Mouse (Mus musculus): ENCODE measurements around the gene Palld. TPM values are rescaled to one million over a fixed set of nuclear protein-coding genes. Genes with fewer than 3 reads are reported as not detected.
A peak's percentile ranks its signal among the peaks of the same experiment; 100 is the strongest.

Gene Palld
- polyA plus RNA-seq, 1 experiment from 2014 or later = 83.1 TPM

DNA sequence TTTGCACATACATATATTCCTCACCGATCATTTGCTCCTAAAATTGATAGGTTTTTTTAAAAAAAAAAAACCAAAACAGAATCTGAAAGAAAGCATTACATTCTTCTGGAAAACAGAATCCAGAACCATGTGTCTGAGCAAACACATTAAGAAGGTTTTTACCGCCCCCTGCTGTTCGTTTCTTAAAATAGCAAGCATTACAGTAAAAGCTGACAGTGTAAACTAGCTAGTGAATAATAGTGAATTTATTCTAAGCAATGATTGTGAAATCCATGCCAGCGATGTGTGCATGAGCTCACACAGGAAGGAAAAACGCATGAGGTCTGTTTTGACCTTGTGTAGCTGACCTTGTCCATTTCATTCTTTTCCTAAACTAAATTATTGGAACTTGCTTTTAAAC is 27.2 kb downstream of the Palld start:
- no peak overlapping the region for H3K4me2 ChIP-seq (ENCODE audit: low read depth, low read length)
- H3K9me3 ChIP-seq (replicated peaks; ENCODE audit: control insufficient read depth, low read length) = no peaks in the 10 kb centered on the region
- no peaks in the 10 kb centered on the region for H3K4me1 ChIP-seq (ENCODE audit: control insufficient read depth, insufficient read depth, low read length)
- WGBS = 4% methylated on average over 5 of the region's 5 CpGs
- H3K27me3 ChIP-seq (ENCODE audit: control insufficient read depth, insufficient read depth, low read length) = no peaks in the 10 kb centered on the region
- no peak overlapping the region for H3K27ac ChIP-seq (ENCODE audit: low read length)
- H3K9ac ChIP-seq (ENCODE audit: low read length) = no peak overlapping the region
- no peak overlapping the region for H3K4me3 ChIP-seq (replicated peaks; ENCODE audit: low read length)
- H3K36me3 ChIP-seq (ENCODE audit: control insufficient read depth, insufficient read depth, low read length) = no peaks in the 10 kb centered on the region
- ATAC-seq (ENCODE audit: insufficient read depth, low FRiP score) = no peak

GRCm38 (mm10) chr8:61873994-61874393 is 28.5 kb downstream of the Palld start:
- no peaks in the 10 kb centered on the region for H3K9me3 ChIP-seq (replicated peaks; ENCODE audit: control insufficient read depth, low read length)
- H3K9ac ChIP-seq (ENCODE audit: low read length) = no peak overlapping the region
- no peak overlapping the region for H3K4me2 ChIP-seq (ENCODE audit: low read depth, low read length)
- H3K4me3 ChIP-seq (replicated peaks; ENCODE audit: low read length) = no peak overlapping the region
- no peak for ATAC-seq (ENCODE audit: insufficient read depth, low FRiP score)
- H3K27ac ChIP-seq (ENCODE audit: low read length) = no peak overlapping the region
- no peaks in the 10 kb centered on the region for H3K27me3 ChIP-seq (ENCODE audit: control insufficient read depth, insufficient read depth, low read length)
- H3K4me1 ChIP-seq (ENCODE audit: control insufficient read depth, insufficient read depth, low read length) = no peaks in the 10 kb centered on the region
- no peaks in the 10 kb centered on the region for H3K36me3 ChIP-seq (ENCODE audit: control insufficient read depth, insufficient read depth, low read length)
- 51% methylated on average over 9 of the region's 9 CpGs for WGBS

DNA sequence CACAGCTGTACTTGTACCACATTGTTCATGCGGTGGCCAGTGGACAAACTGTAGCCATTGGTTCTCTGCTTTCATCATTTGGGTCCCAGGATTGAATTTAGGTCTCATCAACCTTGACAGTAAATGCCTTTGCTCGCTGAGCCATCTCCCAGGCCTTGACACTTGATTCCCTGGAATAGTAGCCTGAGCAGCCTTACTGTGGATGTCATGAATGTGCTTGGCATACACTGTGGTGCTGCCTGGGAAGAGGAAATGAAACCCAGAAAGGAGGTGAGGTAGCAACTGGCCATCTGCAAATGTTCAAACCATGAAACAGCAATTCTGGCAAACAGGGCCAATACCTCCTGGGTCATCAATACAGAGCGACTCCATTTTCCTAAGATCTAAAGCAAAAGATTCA is 34.0 kb downstream of the Palld start:
- Histone ChIP-seq H3K4me3 (replicated peaks; ENCODE audit: low read length) (no peak overlapping the region), H3K36me3 (ENCODE audit: control insufficient read depth, insufficient read depth, low read length) (no peaks in the 10 kb centered on the region), H3K4me2 (ENCODE audit: low read depth, low read length) (no peak overlapping the region), H3K27ac (ENCODE audit: low read length) (no peak overlapping the region), H3K9me3 (replicated peaks; ENCODE audit: control insufficient read depth, low read length) (no peaks in the 10 kb centered on the region), H3K27me3 (ENCODE audit: control insufficient read depth, insufficient read depth, low read length) (no peaks in the 10 kb centered on the region), H3K9ac (ENCODE audit: low read length) (no peak overlapping the region), H3K4me1 (ENCODE audit: control insufficient read depth, insufficient read depth, low read length) (no peaks in the 10 kb centered on the region)
- ATAC-seq (ENCODE audit: insufficient read depth, low FRiP score) = no peak
- 90% methylated on average over 3 of the region's 3 CpGs for WGBS

- no peaks in the 10 kb centered on the region for H3K36me3 ChIP-seq (ENCODE audit: control insufficient read depth, insufficient read depth, low read length)
- no peak overlapping the region for H3K27ac ChIP-seq (ENCODE audit: low read length)
- H3K4me2 ChIP-seq (ENCODE audit: low read depth, low read length) = no peak overlapping the region
- no peaks in the 10 kb centered on the region for H3K9me3 ChIP-seq (replicated peaks; ENCODE audit: control insufficient read depth, low read length)
- WGBS = 93% methylated on average over 1 of the region's 1 CpGs
- no peak for ATAC-seq (ENCODE audit: insufficient read depth, low FRiP score)
- H3K27me3 ChIP-seq (ENCODE audit: control insufficient read depth, insufficient read depth, low read length) = no peaks in the 10 kb centered on the region
- H3K9ac ChIP-seq (ENCODE audit: low read length) = no peak overlapping the region
- no peaks in the 10 kb centered on the region for H3K4me1 ChIP-seq (ENCODE audit: control insufficient read depth, insufficient read depth, low read length)
- H3K4me3 ChIP-seq (replicated peaks; ENCODE audit: low read length) = no peak overlapping the region
Measured at GRCm38 (mm10) chr8:61866920-61867319, 35.6 kb downstream of the Palld start.

GRCm38 (mm10) chr8:61865365-61865764 is 37.1 kb downstream of the Palld start:
- no peak for ATAC-seq (ENCODE audit: insufficient read depth, low FRiP score)
- H3K9ac ChIP-seq (ENCODE audit: low read length) = no peak overlapping the region
- no peak overlapping the region for H3K4me2 ChIP-seq (ENCODE audit: low read depth, low read length)
- 86% methylated on average over 7 of the region's 7 CpGs for WGBS
- H3K27ac ChIP-seq (ENCODE audit: low read length) = no peak overlapping the region
- no peaks in the 10 kb centered on the region for H3K27me3 ChIP-seq (ENCODE audit: control insufficient read depth, insufficient read depth, low read length)
- H3K36me3 ChIP-seq (ENCODE audit: control insufficient read depth, insufficient read depth, low read length) = no peaks in the 10 kb centered on the region
- H3K4me1 ChIP-seq (ENCODE audit: control insufficient read depth, insufficient read depth, low read length) = no peaks in the 10 kb centered on the region
- no peaks in the 10 kb centered on the region for H3K9me3 ChIP-seq (replicated peaks; ENCODE audit: control insufficient read depth, low read length)
- H3K4me3 ChIP-seq (replicated peaks; ENCODE audit: low read length) = no peak overlapping the region

GRCm38 (mm10) chr8:61851270-61851669 is 51.2 kb downstream of the Palld start:
- no peak for ATAC-seq (ENCODE audit: insufficient read depth, low FRiP score)
- no peak overlapping the region for H3K27ac ChIP-seq (ENCODE audit: low read length)
- no peak overlapping the region for H3K9ac ChIP-seq (ENCODE audit: low read length)
- no peaks in the 10 kb centered on the region for H3K27me3 ChIP-seq (ENCODE audit: control insufficient read depth, insufficient read depth, low read length)
- WGBS = 66% methylated on average over 4 of the region's 4 CpGs
- H3K4me1 ChIP-seq (ENCODE audit: control insufficient read depth, insufficient read depth, low read length) = no peaks in the 10 kb centered on the region
- H3K9me3 ChIP-seq (replicated peaks; ENCODE audit: control insufficient read depth, low read length) = no peaks in the 10 kb centered on the region
- no peak overlapping the region for H3K4me2 ChIP-seq (ENCODE audit: low read depth, low read length)
- H3K4me3 ChIP-seq (replicated peaks; ENCODE audit: low read length) = no peak overlapping the region
- no peaks in the 10 kb centered on the region for H3K36me3 ChIP-seq (ENCODE audit: control insufficient read depth, insufficient read depth, low read length)

DNA sequence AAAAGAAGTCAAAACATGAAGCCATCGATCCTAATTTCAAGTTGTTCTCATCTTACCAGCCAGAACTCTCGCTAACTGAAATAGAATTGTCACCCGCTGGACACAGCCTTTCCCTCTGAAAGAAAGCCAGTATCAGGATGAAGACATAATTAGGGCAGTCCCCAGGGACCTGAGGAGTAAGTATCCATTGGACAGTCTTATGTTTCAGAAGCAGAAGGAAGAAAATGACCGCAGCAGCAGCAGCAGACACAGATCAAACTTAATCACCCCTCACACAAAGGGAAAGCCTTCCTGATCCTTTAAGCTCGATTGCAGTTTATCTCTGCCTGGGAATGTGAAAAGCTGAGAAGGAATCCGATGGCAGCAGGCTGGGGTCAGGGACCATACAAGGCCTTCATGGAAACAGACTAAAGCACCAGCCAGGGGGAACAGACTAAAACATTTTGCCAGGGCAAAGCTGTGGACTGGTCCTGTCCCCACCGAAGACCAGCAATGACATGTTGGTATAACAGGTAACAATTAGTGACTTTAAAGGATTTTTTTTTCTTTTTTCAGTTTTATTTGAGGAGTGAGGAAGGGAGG is 53.8 kb downstream of the Palld start:
- WGBS = 49% methylated on average over 7 of the region's 7 CpGs
- Histone ChIP-seq H3K4me1 (ENCODE audit: control insufficient read depth, insufficient read depth, low read length) (no peaks in the 10 kb centered on the region), H3K27me3 (ENCODE audit: control insufficient read depth, insufficient read depth, low read length) (no peaks in the 10 kb centered on the region), H3K27ac (ENCODE audit: low read length) (no peak overlapping the region), H3K36me3 (ENCODE audit: control insufficient read depth, insufficient read depth, low read length) (no peaks in the 10 kb centered on the region), H3K9ac (ENCODE audit: low read length) (no peak overlapping the region), H3K4me2 (ENCODE audit: low read depth, low read length) (no peak overlapping the region), H3K9me3 (replicated peaks; ENCODE audit: control insufficient read depth, low read length) (no peaks in the 10 kb centered on the region), H3K4me3 (replicated peaks; ENCODE audit: low read length) (no peak overlapping the region)
- ATAC-seq (ENCODE audit: insufficient read depth, low FRiP score) = no peak

- no peak overlapping the region for H3K27ac ChIP-seq (ENCODE audit: low read length)
- no peaks in the 10 kb centered on the region for H3K27me3 ChIP-seq (ENCODE audit: control insufficient read depth, insufficient read depth, low read length)
- H3K4me2 ChIP-seq (ENCODE audit: low read depth, low read length) = no peak overlapping the region
- no peaks in the 10 kb centered on the region for H3K9me3 ChIP-seq (replicated peaks; ENCODE audit: control insufficient read depth, low read length)
- WGBS = 67% methylated on average over 5 of the region's 5 CpGs
- H3K4me3 ChIP-seq (replicated peaks; ENCODE audit: low read length) = no peak overlapping the region
- no peaks in the 10 kb centered on the region for H3K36me3 ChIP-seq (ENCODE audit: control insufficient read depth, insufficient read depth, low read length)
- no peaks in the 10 kb centered on the region for H3K4me1 ChIP-seq (ENCODE audit: control insufficient read depth, insufficient read depth, low read length)
- no peak overlapping the region for H3K9ac ChIP-seq (ENCODE audit: low read length)
- no peak for ATAC-seq (ENCODE audit: insufficient read depth, low FRiP score)
Measured at GRCm38 (mm10) chr8:61847494-61847893, 55.0 kb downstream of the Palld start.

DNA sequence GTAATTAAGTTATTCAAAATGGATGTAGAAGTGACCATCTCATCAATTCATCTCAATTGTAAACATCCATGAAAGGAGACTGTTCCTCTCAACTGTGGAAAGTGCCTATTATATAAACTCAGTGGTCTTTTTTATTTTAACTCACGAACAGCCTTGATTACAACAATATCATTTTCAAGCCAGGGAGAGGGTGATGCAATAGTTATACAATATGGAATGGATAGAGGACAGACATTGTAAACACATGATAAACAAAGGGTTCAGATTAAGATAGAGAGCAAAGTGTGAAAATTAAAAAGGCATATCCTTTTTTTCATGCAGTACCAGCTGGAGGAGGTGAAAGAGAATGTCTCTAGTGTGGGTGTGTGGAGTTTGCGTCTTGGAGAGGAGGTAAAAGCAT is 57.5 kb downstream of the Palld start:
- Histone ChIP-seq H3K27me3 (ENCODE audit: control insufficient read depth, insufficient read depth, low read length) (no peaks in the 10 kb centered on the region), H3K9me3 (replicated peaks; ENCODE audit: control insufficient read depth, low read length) (no peaks in the 10 kb centered on the region), H3K9ac (ENCODE audit: low read length) (no peak overlapping the region), H3K36me3 (ENCODE audit: control insufficient read depth, insufficient read depth, low read length) (no peaks in the 10 kb centered on the region), H3K4me2 (ENCODE audit: low read depth, low read length) (no peak overlapping the region), H3K27ac (ENCODE audit: low read length) (no peak overlapping the region), H3K4me1 (ENCODE audit: control insufficient read depth, insufficient read depth, low read length) (no peaks in the 10 kb centered on the region), H3K4me3 (replicated peaks; ENCODE audit: low read length) (no peak overlapping the region)
- ATAC-seq (ENCODE audit: insufficient read depth, low FRiP score) = peak; percentile 50; the same call in 1 of the 2 replicates
- 46% methylated on average over 2 of the region's 2 CpGs for WGBS

Measured in stomach, embryonic 16.5 days (tissue).